Mouse (Mus musculus) embryonic facial prominence, embryonic 11.5 days (tissue): ENCODE results near the gene Slc4a1ap. TPM values are rescaled to one million over a fixed set of nuclear protein-coding genes. Genes with fewer than 3 reads are reported as not detected.
A peak's percentile ranks its signal among the peaks of the same experiment; 100 is the strongest.

Experiments used
- ATAC-seq: fragments of 200-750 bp; cut with Nextera tagmentation; replicated peaks from 2 replicates; pipeline ENCODE4 v1.8.0; 2017; ENCODE audit warnings: low read depth; ENCODE audit not compliant: insufficient number of reproducible peaks, low FRiP score, low TSS enrichment
- DNase-seq: peaks from one replicate; pipeline ENCODE4 v3.0.0-alpha.2; 2015; ENCODE audit warnings: low spot score
- H3K27ac ChIP-seq: fragments of 300-500 bp; sonication (generic); replicated peaks from 2 replicates; pipeline ENCODE4 v1.5.1; 2014; ENCODE audit warnings: mild to moderate bottlenecking, low read depth, low read length, control low read depth
- H3K27me3 ChIP-seq: fragments of 300-500 bp; sonication (generic); 2 replicates; pipeline ENCODE4 v1.6.1; 2014; ENCODE audit warnings: mild to moderate bottlenecking, low read length, moderate library complexity, mixed read lengths; ENCODE audit not compliant: control insufficient read depth, insufficient read depth
- H3K36me3 ChIP-seq: fragments of 300-500 bp; sonication (generic); replicated peaks from 2 replicates; pipeline ENCODE4 v1.6.1; 2014; ENCODE audit warnings: low read depth, mild to moderate bottlenecking, low read length, moderate library complexity, mixed read lengths; ENCODE audit not compliant: control insufficient read depth, insufficient read depth
- H3K4me1 ChIP-seq: fragments of 300-500 bp; sonication (generic); 2 replicates; pipeline ENCODE4 v1.6.1; 2014; ENCODE audit warnings: low read length, mixed read lengths; ENCODE audit not compliant: control insufficient read depth, insufficient read depth
- H3K4me2 ChIP-seq: fragments of 300-500 bp; sonication (generic); 2 replicates; pipeline ENCODE4 v1.6.1; 2014; ENCODE audit warnings: low read depth, mild to moderate bottlenecking, control low read depth, low read length, moderate library complexity
- H3K4me3 ChIP-seq: fragments of 300-500 bp; sonication (generic); 2 replicates; pipeline ENCODE4 v1.5.1; 2014; ENCODE audit warnings: low read depth, low read length, control low read depth
- H3K9ac ChIP-seq: fragments of 300-500 bp; sonication (generic); replicated peaks from 2 replicates; pipeline ENCODE4 v1.6.1; 2014; ENCODE audit warnings: mild to moderate bottlenecking, control low read depth, low read length
- H3K9me3 ChIP-seq: fragments of 300-500 bp; sonication (generic); replicated peaks from 2 replicates; pipeline ENCODE4 v1.6.1; 2016; ENCODE audit warnings: mild to moderate bottlenecking, low read length, inconsistent platforms, mixed read lengths; ENCODE audit not compliant: control insufficient read depth
- WGBS: fragments of 180-500 bp; shearing (Covaris S2); extraction: QIAGEN DNeasy Blood & Tissue Kit; methylation state at CpG from one replicate; pipeline ENCODE4 v1.1.7; 2014; 5-methylcytosine and 5-hydroxymethylcytosine counted together
- polyA plus RNA-seq: library from polyadenylated mRNA; unstranded; fragments of >200 nt; fragmentation: Nextera tagmentation; extraction: Ambion mirVana; gene quantifications from 2 replicates; pipeline ENCODE4 v1.2.1, GENCODE M21; 2014

Slc4a1ap gene
- polyA plus RNA-seq, 1 experiment from 2014 or later = 26.2 TPM

DNA sequence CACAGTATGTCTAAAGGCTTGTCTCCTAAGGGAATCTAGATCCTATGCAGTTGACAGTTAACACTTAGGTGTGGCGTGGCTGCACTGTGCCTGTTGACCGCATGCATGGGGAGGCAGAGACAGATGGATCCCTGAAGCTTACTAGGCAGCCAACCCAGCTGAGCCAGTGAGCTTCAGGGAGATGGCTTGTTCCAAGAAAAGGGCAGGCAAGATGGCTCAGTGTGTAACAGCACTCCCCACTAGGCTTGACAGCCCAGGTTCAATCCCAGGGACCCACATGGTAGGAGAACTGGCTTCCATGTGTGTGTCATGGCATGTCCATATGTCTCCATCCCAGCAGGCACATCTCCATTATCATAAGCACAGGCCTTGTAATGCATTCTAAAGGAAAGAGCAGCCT lies 33.6 kb downstream of the Slc4a1ap start:
- Histone ChIP-seq H3K4me3 (no peak overlapping the region), H3K36me3 (no peaks in the 10 kb centered on the region; the same call in 1 of the 2 replicates), H3K4me2 (no peak overlapping the region), H3K27ac (no peak overlapping the region), H3K27me3 (no peaks in the 10 kb centered on the region), H3K9ac (no peak overlapping the region), H3K4me1 (no peaks in the 10 kb centered on the region), H3K9me3 (no peaks in the 10 kb centered on the region)
- 95% methylated on average over 2 of the region's 2 CpGs for WGBS
- DNase-seq (no peak), ATAC-seq (no peak)

DNA sequence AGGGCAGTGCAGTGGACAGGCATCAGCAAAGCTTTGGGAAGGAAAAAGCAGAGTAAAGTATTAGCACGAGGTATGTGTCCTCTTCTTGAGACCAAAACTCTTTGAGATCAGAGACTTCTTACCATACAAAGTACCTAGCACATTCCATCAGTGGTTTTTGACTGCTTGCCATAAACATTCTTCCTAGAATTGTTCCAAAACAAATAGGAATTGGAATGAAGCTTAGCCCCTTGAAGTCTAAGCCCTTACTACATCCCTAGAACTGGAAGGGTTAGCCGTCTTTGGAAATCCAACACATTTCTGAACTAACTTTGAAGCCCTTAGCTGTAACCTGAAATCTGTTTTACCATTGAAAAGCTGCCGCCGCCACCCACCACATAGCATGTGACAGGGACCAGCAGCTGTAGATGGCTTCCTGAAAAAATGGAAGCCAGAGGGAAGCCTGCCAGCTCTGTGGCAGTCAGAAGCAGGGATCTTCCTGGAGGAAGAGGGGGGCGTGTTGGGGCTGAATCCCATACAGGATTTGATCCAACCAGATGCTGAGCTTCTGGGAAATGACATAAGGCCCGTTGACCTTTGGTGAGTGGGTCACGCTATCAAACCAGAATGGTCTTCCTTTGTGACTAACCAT lies 35.4 kb downstream of the Slc4a1ap start:
- no peak overlapping the region for H3K27ac ChIP-seq
- 89% methylated on average over 7 of the region's 7 CpGs for WGBS
- no peak overlapping the region for H3K4me2 ChIP-seq
- no peak for DNase-seq
- H3K9me3 ChIP-seq = no peaks in the 10 kb centered on the region
- H3K9ac ChIP-seq = no peak overlapping the region
- no peak overlapping the region for H3K4me3 ChIP-seq
- no peaks in the 10 kb centered on the region for H3K27me3 ChIP-seq
- no peaks in the 10 kb centered on the region; the same call in 1 of the 2 replicates for H3K36me3 ChIP-seq
- H3K4me1 ChIP-seq = no peaks in the 10 kb centered on the region
- no peak for ATAC-seq

DNA sequence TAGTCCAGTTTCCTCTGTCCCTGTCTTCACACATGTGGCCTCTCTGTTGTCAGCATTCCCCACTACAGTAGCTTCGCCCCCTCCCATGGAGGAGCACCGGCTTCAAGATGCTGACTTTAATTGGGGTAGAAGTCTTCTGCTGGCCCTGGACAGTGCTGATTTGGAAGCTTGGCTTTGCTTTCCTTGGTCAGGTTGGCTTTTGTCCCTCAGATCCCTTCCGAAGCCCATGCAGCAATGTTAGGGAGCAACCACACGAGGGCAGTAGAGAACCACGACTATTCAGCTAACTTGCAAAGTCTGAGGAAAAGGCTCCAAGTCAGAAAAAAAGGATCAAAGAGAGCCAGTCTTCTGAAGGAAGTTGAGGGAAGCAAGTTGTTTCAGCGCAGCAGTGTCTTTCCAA lies 36.7 kb downstream of the Slc4a1ap start:
- peak; percentile 91 for DNase-seq
- Histone ChIP-seq H3K36me3 (no peaks in the 10 kb centered on the region; the same call in 1 of the 2 replicates), H3K27me3 (no peaks in the 10 kb centered on the region), H3K4me1 (no peaks in the 10 kb centered on the region), H3K4me2 (no peak overlapping the region), H3K9ac (no peak overlapping the region), H3K4me3 (no peak overlapping the region), H3K9me3 (no peaks in the 10 kb centered on the region), H3K27ac (no peak overlapping the region)
- ATAC-seq = 0 out of 2 replicates have a peak, but pooled peaks have one; percentile 44
- 9% methylated on average over 6 of the region's 6 CpGs for WGBS

DNA sequence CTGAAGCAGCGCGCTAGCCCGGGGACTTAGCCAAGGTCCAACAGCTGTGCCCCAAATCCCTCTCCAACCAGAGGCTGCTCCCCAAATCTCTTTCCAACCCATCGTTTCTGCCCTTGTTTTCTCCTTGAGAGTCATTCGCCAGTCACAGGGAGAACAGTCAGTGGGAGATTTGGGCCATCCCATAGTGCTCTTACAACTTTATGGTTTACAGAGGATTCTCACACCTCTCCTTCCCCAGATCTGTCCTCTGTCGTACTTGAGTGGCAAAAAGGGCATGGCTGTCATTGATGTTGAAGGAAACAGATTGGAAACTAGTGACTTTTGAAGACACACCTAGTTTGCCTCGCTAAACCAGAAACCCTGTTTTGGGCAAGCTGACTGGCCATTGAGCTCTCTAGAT lies 37.1 kb downstream of the Slc4a1ap start:
- Histone ChIP-seq H3K27me3 (no peaks in the 10 kb centered on the region), H3K4me3 (no peak overlapping the region), H3K4me2 (no peak overlapping the region), H3K9me3 (no peaks in the 10 kb centered on the region), H3K4me1 (no peaks in the 10 kb centered on the region), H3K27ac (no peak overlapping the region), H3K9ac (no peak overlapping the region), H3K36me3 (no peaks in the 10 kb centered on the region; the same call in 1 of the 2 replicates)
- 43% methylated on average over 7 of the region's 7 CpGs for WGBS
- no peak for ATAC-seq
- DNase-seq = no peak

DNA sequence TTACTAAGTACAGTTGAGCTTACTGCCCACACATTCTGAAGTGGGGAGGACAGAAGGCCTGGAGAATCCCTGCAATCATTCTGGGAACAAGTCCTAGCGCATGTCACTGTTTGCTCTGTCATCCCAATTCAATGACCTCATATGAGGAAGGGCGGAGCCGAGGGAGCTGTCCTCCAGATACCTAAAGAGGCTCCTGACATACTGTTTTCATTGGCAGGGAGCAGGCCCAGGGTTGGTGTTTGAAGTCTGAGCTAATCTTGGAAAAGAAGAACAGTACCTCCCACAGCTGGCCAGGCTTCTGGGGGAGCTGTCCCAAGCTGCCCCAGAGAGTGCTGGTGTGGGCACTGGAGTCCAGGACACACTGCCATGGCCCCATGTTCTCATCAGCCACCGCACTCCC lies 38.2 kb downstream of the Slc4a1ap start:
- no peak overlapping the region for H3K4me3 ChIP-seq
- H3K4me2 ChIP-seq = no peak overlapping the region
- H3K27ac ChIP-seq = no peak overlapping the region
- WGBS = 90% methylated on average over 4 of the region's 4 CpGs
- no peak for ATAC-seq
- H3K36me3 ChIP-seq = no peaks in the 10 kb centered on the region; the same call in 1 of the 2 replicates
- no peaks in the 10 kb centered on the region for H3K27me3 ChIP-seq
- DNase-seq = no peak
- H3K4me1 ChIP-seq = no peaks in the 10 kb centered on the region
- no peak overlapping the region for H3K9ac ChIP-seq
- no peaks in the 10 kb centered on the region for H3K9me3 ChIP-seq

DNA sequence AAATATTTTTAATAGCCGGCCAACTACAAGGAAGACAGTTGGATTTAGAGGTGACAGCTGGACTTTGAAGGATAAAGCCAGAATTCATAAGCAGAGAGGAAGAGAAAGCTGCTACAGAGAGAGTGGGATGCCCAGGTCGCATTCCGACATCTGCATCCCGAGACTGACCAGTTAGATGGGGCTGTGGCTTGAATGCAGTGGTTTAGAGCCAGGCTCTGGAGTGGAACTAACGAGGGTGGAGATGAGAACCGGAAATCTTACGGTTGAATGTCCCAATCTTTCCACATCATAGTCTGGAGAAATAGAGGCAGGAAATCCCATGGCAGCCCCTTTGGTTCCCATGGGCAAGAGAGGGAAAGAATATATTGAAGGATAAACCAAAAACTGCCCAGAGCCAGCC lies 39.2 kb downstream of the Slc4a1ap start:
- no peaks in the 10 kb centered on the region for H3K9me3 ChIP-seq
- no peaks in the 10 kb centered on the region for H3K36me3 ChIP-seq
- DNase-seq (no peak), ATAC-seq (no peak)
- WGBS = 79% methylated on average over 7 of the region's 7 CpGs
- no peak overlapping the region for H3K9ac ChIP-seq
- no peaks in the 10 kb centered on the region for H3K4me1 ChIP-seq
- H3K4me2 ChIP-seq = no peak overlapping the region
- no peak overlapping the region for H3K27ac ChIP-seq
- H3K4me3 ChIP-seq = no peak overlapping the region
- no peaks in the 10 kb centered on the region for H3K27me3 ChIP-seq

DNA sequence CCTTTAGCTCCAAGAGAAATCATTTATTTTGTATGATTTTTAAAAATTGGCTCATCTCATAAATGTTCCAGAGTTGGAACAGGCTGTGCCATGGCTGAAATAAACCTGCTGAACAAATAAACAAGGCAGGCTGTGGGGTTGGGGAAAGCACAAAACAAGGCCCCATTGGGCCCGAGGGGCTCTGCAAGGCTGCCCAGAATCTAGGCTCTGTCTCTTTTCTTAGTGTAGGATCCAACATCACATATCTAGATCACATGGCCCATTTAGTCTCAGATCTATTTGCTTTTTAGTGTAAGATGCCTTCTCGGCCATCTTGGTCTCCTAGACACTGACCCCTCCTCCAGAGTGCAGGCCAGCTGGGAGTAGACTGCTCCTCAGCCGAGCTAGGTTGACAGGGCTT lies 39.7 kb downstream of the Slc4a1ap start:
- Histone ChIP-seq H3K9me3 (no peaks in the 10 kb centered on the region), H3K9ac (no peak overlapping the region), H3K4me3 (no peak overlapping the region), H3K4me2 (no peak overlapping the region; the same call in 1 of the 2 replicates), H3K4me1 (no peaks in the 10 kb centered on the region), H3K27me3 (no peaks in the 10 kb centered on the region), H3K27ac (no peak overlapping the region), H3K36me3 (no peaks in the 10 kb centered on the region)
- 70% methylated on average over 3 of the region's 3 CpGs for WGBS
- DNase-seq (no peak), ATAC-seq (no peak)

DNA sequence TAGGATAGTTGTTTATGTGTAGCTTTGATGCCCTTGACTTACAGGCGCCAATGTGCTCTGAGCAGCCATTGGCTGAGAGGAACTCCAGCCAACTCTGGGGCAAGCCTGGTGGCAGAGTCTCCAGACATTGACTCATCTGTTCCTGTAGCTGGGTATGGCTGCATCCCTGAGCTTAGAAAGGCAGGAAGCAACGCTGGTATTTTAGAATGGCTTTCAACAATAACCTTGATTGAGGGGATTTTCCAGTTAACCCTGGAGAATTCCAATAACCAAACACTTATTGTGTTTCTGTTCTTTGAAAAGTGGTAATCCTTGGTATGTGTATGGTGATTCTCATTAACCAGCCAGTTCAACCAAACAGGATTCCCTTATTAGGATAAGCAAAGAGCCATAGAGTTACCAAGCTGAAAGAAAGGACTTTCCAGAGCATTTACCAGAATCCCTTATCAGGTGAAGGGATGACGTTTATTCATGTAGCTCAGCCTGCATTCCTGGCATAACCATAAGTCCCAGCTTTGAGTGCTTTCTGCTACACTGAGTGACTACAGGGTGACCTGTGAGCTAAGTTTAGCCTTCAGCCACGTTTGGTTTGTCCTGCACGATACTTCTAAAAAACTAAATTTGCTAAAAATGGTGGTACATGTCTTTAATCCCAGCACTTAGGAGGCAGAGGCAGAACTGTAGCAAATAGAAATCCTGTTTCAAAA lies 41.3 kb downstream of the Slc4a1ap start:
- no peak for DNase-seq
- no peak for ATAC-seq
- Histone ChIP-seq H3K27me3 (no peaks in the 10 kb centered on the region), H3K9ac (no peak overlapping the region), H3K4me2 (no peak overlapping the region), H3K27ac (no peak overlapping the region), H3K36me3 (no peaks in the 10 kb centered on the region), H3K4me1 (no peaks in the 10 kb centered on the region), H3K9me3 (no peaks in the 10 kb centered on the region), H3K4me3 (no peak overlapping the region)
- 76% methylated on average over 5 of the region's 5 CpGs for WGBS
